Comparison of ENCODE assay signal across 8 mouse cellular contexts in genomic region chr3:68494296-68495095, GRCm38 (mm10).
DNase-seq lines count a peak whose midpoint lies in the region; ATAC-seq and TF ChIP-seq lines count a peak whose summit lies in the region.

No protein-coding gene starts in this region.

- in situ Hi-C loops in ES-E14 (cut with MboI; ENCODE audit: low sequenced_read_pairs in 2 of 2, unreplicated experiment in 2 of 2) = no loop called here

- H3K9me3 ChIP-seq in ES-E14 (ENCODE audit: control insufficient read depth, insufficient read depth, low read depth, low read length) = no peaks in the 10 kb centered on the region
- H3K9me3 ChIP-seq in kidney, embryonic 14.5 days (ENCODE audit: control insufficient read depth, low read length) = no peaks in the 10 kb centered on the region
- no peaks in the 10 kb centered on the region for H3K9me3 ChIP-seq in stomach, postnatal 0 days (ENCODE audit: control insufficient read depth, low read length)

- H3K4me1 ChIP-seq in ES-E14 (ENCODE audit: control insufficient read depth in 2 of 2, insufficient read depth in 2 of 2, low read length in 2 of 2, poor library complexity in 1 of 2) = peaks cover 7 to 10% of the 10 kb centered on the region in 2 experiments; a peak in 3 of 4 replicates
- peaks cover 24% of the 10 kb centered on the region for H3K4me1 ChIP-seq in kidney, embryonic 14.5 days (ENCODE audit: control insufficient read depth, insufficient read depth, low read length)
- 0 out of 2 replicates have a peak, but pooled peaks cover 2% of the 10 kb centered on the region for H3K4me1 ChIP-seq in stomach, postnatal 0 days (replicated peaks; ENCODE audit: control insufficient read depth, insufficient read depth)

- peak overlapping the region; percentile 77 to 91 for H3K4me3 ChIP-seq in ES-E14 (ENCODE audit: insufficient read depth in 1 of 2, low read depth in 1 of 2, low read length in 2 of 2, poor library complexity in 1 of 2, severe bottlenecking in 1 of 2)
- peak overlapping the region; percentile 77 for H3K4me3 ChIP-seq in kidney, embryonic 14.5 days (ENCODE audit: low read length)
- H3K4me3 ChIP-seq in stomach, postnatal 0 days (ENCODE audit: low read depth, low read length) = peak overlapping the region; percentile 74

- peak; percentile 17 for ATAC-seq in common myeloid progenitor, adult 5-6 weeks (replicated peaks; ENCODE audit: low read depth, poor library complexity, severe bottlenecking)
- ATAC-seq in kidney, embryonic 14.5 days (ENCODE audit: low FRiP score, low TSS enrichment) = peak; percentile 40; the same call in 1 of the 2 replicates
- ATAC-seq in stomach, postnatal 0 days (ENCODE audit: low FRiP score, low TSS enrichment) = peak; percentile 13; the same call in 1 of the 2 replicates

- peak overlapping the region; percentile 58 for H3K27ac ChIP-seq in ES-E14 (ENCODE audit: insufficient read depth, low read depth, low read length, poor library complexity, severe bottlenecking)
- H3K27ac ChIP-seq in kidney, embryonic 14.5 days (ENCODE audit: low read depth, low read length) = peak overlapping the region; percentile 96
- H3K27ac ChIP-seq in stomach, postnatal 0 days (replicated peaks) = peak overlapping the region; percentile 98

- H3K9ac ChIP-seq in ES-E14 (ENCODE audit: insufficient read depth, low read depth, low read length, poor library complexity, severe bottlenecking) = peak overlapping the region; percentile 84
- H3K9ac ChIP-seq in kidney, embryonic 14.5 days (ENCODE audit: low read depth, low read length) = peak overlapping the region; percentile 84
- peak overlapping the region; percentile 81 for H3K9ac ChIP-seq in stomach, postnatal 0 days (ENCODE audit: low read length)

- H3K4me2 ChIP-seq in kidney, embryonic 14.5 days (replicated peaks; ENCODE audit: low read depth, low read length) = peak overlapping the region; percentile 92
- peak overlapping the region; percentile 93 for H3K4me2 ChIP-seq in stomach, postnatal 0 days (replicated peaks; ENCODE audit: low read depth)

- intact Hi-C loops in heart, postnatal 25 days (cut with DNase I) = loop anchor here (5.0 kb wide), 1 partner anchor 437 kb away; no protein-coding TSS in a partner anchor
- intact Hi-C loops in gastrocnemius, postnatal 36 days (cut with DNase I) = no loop called here

- no peak for TF ChIP-seq EP300 in stomach, postnatal 0 days (optimal IDR thresholded peaks at IDR 0.05)

- no peaks in the 10 kb centered on the region; the same call in 1 of the 2 replicates for H3K36me3 ChIP-seq in ES-E14 (ENCODE audit: control insufficient read depth, insufficient read depth, low read length, poor library complexity, severe bottlenecking)
- no peaks in the 10 kb centered on the region for H3K36me3 ChIP-seq in kidney, embryonic 14.5 days (ENCODE audit: control insufficient read depth, insufficient read depth, low read length)
- H3K36me3 ChIP-seq in stomach, postnatal 0 days (ENCODE audit: control insufficient read depth, insufficient read depth, low read length) = no peaks in the 10 kb centered on the region

- no peak for TF ChIP-seq CTCF in stomach, postnatal 0 days (IDR thresholded peaks at IDR 0.05; ENCODE audit: low read depth)

- peak; percentile 37 to 72 for DNase-seq in heart, adult 18-20 months
- no peak for DNase-seq in heart, postnatal 25 days (ENCODE audit: low spot score)
- DNase-seq in ES-E14 (ENCODE audit: low read depth, low spot score) = no peak
- DNase-seq in gastrocnemius, postnatal 36 days = peak; percentile 9 to 42
- DNase-seq in lung, postnatal 4 days = peak; percentile 40 to 50
- peak; percentile 40 for DNase-seq in stomach, postnatal 0 days (ENCODE audit: low spot score)

- no peaks in the 10 kb centered on the region for H3K27me3 ChIP-seq in kidney, embryonic 14.5 days (ENCODE audit: control insufficient read depth, insufficient read depth, low read length)
- no peaks in the 10 kb centered on the region for H3K27me3 ChIP-seq in stomach, postnatal 0 days (ENCODE audit: control insufficient read depth, insufficient read depth, low read length)

- 0% methylated on average over 59 of the region's 68 CpGs for WGBS in kidney, embryonic 14.5 days
- WGBS in stomach, postnatal 0 days = under 1% methylated on average over 67 of the region's 68 CpGs

TF ChIP-seq in ES-E14, 5 proteins besides CTCF, POLR2A, EP300 and RAD21:
- TF ChIP-seq CHD2 (IDR thresholded peaks at IDR 0.05; ENCODE audit: low read depth, low read length) = no peak
- TF ChIP-seq ZC3H11A (IDR thresholded peaks at IDR 0.05; ENCODE audit: borderline replicate concordance, low read depth, low read length) = no peak
- TF ChIP-seq MAFK (IDR thresholded peaks at IDR 0.05; ENCODE audit: insufficient read depth, low read depth, low read length) = no peak
- no peak for TF ChIP-seq ZNF384 (IDR thresholded peaks at IDR 0.05; ENCODE audit: low read depth, low read length)
- no peak for TF ChIP-seq HCFC1 (IDR thresholded peaks at IDR 0.05; ENCODE audit: borderline replicate concordance, insufficient read depth, low read length)

Comparison
In these comparisons a context has a peak if more than half of its experiments do, and no peak if none do; other contexts are left out.
1. DNase-seq: peak in heart, adult 18-20 months (2 of 2), gastrocnemius, postnatal 36 days (2 of 2), lung, postnatal 4 days (2 of 2) and stomach, postnatal 0 days (single experiment); none in heart, postnatal 25 days (single experiment) and ES-E14 (single experiment).
2. Peak in every context shown above with its lines, with median percentiles within 50 percentile points of each other: H3K27ac ChIP-seq, H3K4me3 ChIP-seq, H3K9ac ChIP-seq and ATAC-seq.